Mouse (Mus musculus): ENCODE results near the gene Tbx10. TPM values are rescaled to one million over a fixed set of nuclear protein-coding genes. Genes with fewer than 3 reads are reported as not detected.

Gene Tbx10
- total and polyA plus RNA-seq, 2 experiments from 2014 or later = not detected

- no peak for TF ChIP-seq CTCF (IDR thresholded peaks at IDR 0.05)
- no peak overlapping the region for H3K27ac ChIP-seq (ENCODE audit: low read depth, low read length)
- H3K4me3 ChIP-seq (ENCODE audit: low read depth, low read length) = no peak overlapping the region
- H3K27me3 ChIP-seq (ENCODE audit: insufficient read depth, low read length) = no peaks in the 10 kb centered on the region
- H3K4me1 ChIP-seq (ENCODE audit: insufficient read depth, low read length) = no peaks in the 10 kb centered on the region
- H3K36me3 ChIP-seq (ENCODE audit: insufficient read depth, low read length) = no peaks in the 10 kb centered on the region
- no peak for DNase-seq (ENCODE audit: low spot score)
- H3K4me2 ChIP-seq (ENCODE audit: low read depth, low read length, poor library complexity, severe bottlenecking) = no peak overlapping the region
- H3K9ac ChIP-seq (replicated peaks; ENCODE audit: low read length, poor library complexity, severe bottlenecking) = no peak overlapping the region
- no peak for ATAC-seq (ENCODE audit: low FRiP score)
- no peaks in the 10 kb centered on the region for H3K9me3 ChIP-seq (ENCODE audit: low read length)
- 67% methylated on average over 10 of the region's 10 CpGs for WGBS
Observed at GRCm38 (mm10) chr19:4017921-4018587, 25.5 kb downstream of the Tbx10 start.

GRCm38 (mm10) chr19:4018743-4019583, 26.4 kb downstream of the Tbx10 start:
- H3K4me3 ChIP-seq (ENCODE audit: low read depth, low read length) = no peak overlapping the region
- DNase-seq (ENCODE audit: low spot score) = peak; percentile 93
- no peaks in the 10 kb centered on the region for H3K27me3 ChIP-seq (ENCODE audit: insufficient read depth, low read length)
- no peaks in the 10 kb centered on the region for H3K36me3 ChIP-seq (ENCODE audit: insufficient read depth, low read length)
- ATAC-seq (ENCODE audit: low FRiP score) = peak; percentile 80
- H3K27ac ChIP-seq (ENCODE audit: low read depth, low read length) = no peak overlapping the region
- no peaks in the 10 kb centered on the region for H3K4me1 ChIP-seq (ENCODE audit: insufficient read depth, low read length)
- H3K9ac ChIP-seq (replicated peaks; ENCODE audit: low read length, poor library complexity, severe bottlenecking) = no peak overlapping the region
- no peak overlapping the region for H3K4me2 ChIP-seq (ENCODE audit: low read depth, low read length, poor library complexity, severe bottlenecking)
- no peaks in the 10 kb centered on the region for H3K9me3 ChIP-seq (ENCODE audit: low read length)
- 28% methylated on average over 18 of the region's 18 CpGs for WGBS
- peak; percentile 81 for TF ChIP-seq CTCF (IDR thresholded peaks at IDR 0.05)

GRCm38 (mm10) chr19:4023185-4023584, 30.6 kb downstream of the Tbx10 start:
- Histone ChIP-seq H3K27me3 (ENCODE audit: insufficient read depth, low read length) (no peaks in the 10 kb centered on the region), H3K9ac (replicated peaks; ENCODE audit: low read length, poor library complexity, severe bottlenecking) (no peak overlapping the region), H3K9me3 (ENCODE audit: low read length) (no peaks in the 10 kb centered on the region), H3K27ac (ENCODE audit: low read depth, low read length) (no peak overlapping the region), H3K4me2 (ENCODE audit: low read depth, low read length, poor library complexity, severe bottlenecking) (no peak overlapping the region), H3K4me1 (ENCODE audit: insufficient read depth, low read length) (no peaks in the 10 kb centered on the region), H3K36me3 (ENCODE audit: insufficient read depth, low read length) (no peaks in the 10 kb centered on the region), H3K4me3 (ENCODE audit: low read depth, low read length) (no peak overlapping the region)
- ATAC-seq (ENCODE audit: low FRiP score) (no peak), DNase-seq (ENCODE audit: low spot score) (no peak)
- WGBS = 82% methylated on average over 7 of the region's 7 CpGs
- TF ChIP-seq CTCF (IDR thresholded peaks at IDR 0.05) = no peak

GRCm38 (mm10) chr19:4027576-4027975, 35.0 kb downstream of the Tbx10 start:
- ATAC-seq (ENCODE audit: low FRiP score) (no peak), DNase-seq (ENCODE audit: low spot score) (no peak)
- no peaks in the 10 kb centered on the region for H3K4me1 ChIP-seq (ENCODE audit: insufficient read depth, low read length)
- H3K27me3 ChIP-seq (ENCODE audit: insufficient read depth, low read length) = no peaks in the 10 kb centered on the region
- no peak overlapping the region for H3K4me2 ChIP-seq (ENCODE audit: low read depth, low read length, poor library complexity, severe bottlenecking)
- H3K27ac ChIP-seq (ENCODE audit: low read depth, low read length) = no peak overlapping the region
- no peak overlapping the region for H3K9ac ChIP-seq (replicated peaks; ENCODE audit: low read length, poor library complexity, severe bottlenecking)
- no peak overlapping the region for H3K4me3 ChIP-seq (ENCODE audit: low read depth, low read length)
- no peaks in the 10 kb centered on the region for H3K36me3 ChIP-seq (ENCODE audit: insufficient read depth, low read length)
- no peak for TF ChIP-seq CTCF (IDR thresholded peaks at IDR 0.05)
- no peaks in the 10 kb centered on the region for H3K9me3 ChIP-seq (ENCODE audit: low read length)

GRCm38 (mm10) chr19:4032668-4033067, 40.1 kb downstream of the Tbx10 start:
- TF ChIP-seq CTCF (IDR thresholded peaks at IDR 0.05) = no peak
- H3K36me3 ChIP-seq (ENCODE audit: insufficient read depth, low read length) = peaks cover 2% of the 10 kb centered on the region; the same call in 1 of the 2 replicates
- no peak overlapping the region for H3K4me2 ChIP-seq (ENCODE audit: low read depth, low read length, poor library complexity, severe bottlenecking)
- no peak overlapping the region for H3K27ac ChIP-seq (ENCODE audit: low read depth, low read length)
- H3K27me3 ChIP-seq (ENCODE audit: insufficient read depth, low read length) = no peaks in the 10 kb centered on the region
- H3K4me1 ChIP-seq (ENCODE audit: insufficient read depth, low read length) = no peaks in the 10 kb centered on the region; the same call in 1 of the 2 replicates
- no peak for ATAC-seq (ENCODE audit: low FRiP score)
- H3K4me3 ChIP-seq (ENCODE audit: low read depth, low read length) = no peak overlapping the region
- H3K9ac ChIP-seq (replicated peaks; ENCODE audit: low read length, poor library complexity, severe bottlenecking) = no peak overlapping the region
- no peak for DNase-seq (ENCODE audit: low spot score)
- WGBS = 45% methylated on average over 7 of the region's 7 CpGs
- H3K9me3 ChIP-seq (ENCODE audit: low read length) = no peaks in the 10 kb centered on the region

- no peak for TF ChIP-seq CTCF (IDR thresholded peaks at IDR 0.05)
- no peak overlapping the region for H3K9ac ChIP-seq (replicated peaks; ENCODE audit: low read length, poor library complexity, severe bottlenecking)
- WGBS = 88% methylated on average over 3 of the region's 3 CpGs
Observed at GRCm38 (mm10) chr19:4033298-4033697, 40.7 kb downstream of the Tbx10 start.

More at GRCm38 (mm10) chr19:4033298-4033697, 40.7 kb downstream of the Tbx10 start:
- H3K36me3 ChIP-seq (ENCODE audit: insufficient read depth, low read length) = peaks cover 2% of the 10 kb centered on the region; the same call in 1 of the 2 replicates
- H3K9me3 ChIP-seq (ENCODE audit: low read length) = no peaks in the 10 kb centered on the region
- no peaks in the 10 kb centered on the region for H3K27me3 ChIP-seq (ENCODE audit: insufficient read depth, low read length)
- no peak for DNase-seq (ENCODE audit: low spot score)
- H3K4me1 ChIP-seq (ENCODE audit: insufficient read depth, low read length) = peaks cover 2% of the 10 kb centered on the region; the same call in 1 of the 2 replicates
- H3K4me2 ChIP-seq (ENCODE audit: low read depth, low read length, poor library complexity, severe bottlenecking) = no peak overlapping the region
- no peak overlapping the region for H3K27ac ChIP-seq (ENCODE audit: low read depth, low read length)
- ATAC-seq (ENCODE audit: low FRiP score) = no peak
- H3K4me3 ChIP-seq (ENCODE audit: low read depth, low read length) = no peak overlapping the region
